Mouse (Mus musculus): ENCODE results near the gene Napb.
"Not testable (repeated sequence)": the region's sequence is repeated elsewhere in the genome, so short reads cannot be mapped to it uniquely, and the experiment has no call there.

Gene Napb

GRCm38 (mm10) chr2:148732327-148733000 is at the start of gene Napb:
Napb (minus strand) TSS chr2:148732467.
- DNase-seq (ENCODE audit: low spot score in 2 of 2): peak; percentile 81 to 87

DNA sequence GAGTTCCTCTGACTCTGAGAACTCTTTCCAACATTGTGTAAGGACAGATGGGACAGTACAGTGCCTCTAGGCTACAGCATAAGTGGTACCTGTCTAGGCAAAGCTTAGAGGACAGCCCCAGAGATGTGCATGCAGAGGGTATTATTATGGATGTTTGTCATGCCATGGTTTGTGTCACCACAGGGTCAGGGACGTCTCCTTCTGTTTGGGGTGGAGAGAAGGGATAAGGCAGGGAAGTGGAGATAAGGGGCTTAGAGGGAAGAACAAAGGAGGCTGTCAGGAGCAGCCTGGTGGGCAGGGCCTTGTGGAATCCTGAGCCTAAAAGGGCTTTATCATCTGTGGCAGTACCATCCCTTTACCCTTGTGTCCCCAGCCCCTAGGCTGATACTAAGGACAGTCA is 49.4 kb upstream of the Napb start, which contains the start of gene 8030411F24Rik:
Gene 8030411F24Rik, plus strand, starts transcription at position 301 of the 400 bp plus-strand sequence.
- no peak for DNase-seq (ENCODE audit: low spot score in 2 of 2)

- DNase-seq (ENCODE audit: low spot score in 2 of 2): not testable (repeated sequence)
Observed at GRCm38 (mm10) chr2:148771397-148771796, 39.1 kb upstream of the Napb start, which contains the start of gene Cst11. Cst11 (minus strand) TSS chr2:148771497.

DNA sequence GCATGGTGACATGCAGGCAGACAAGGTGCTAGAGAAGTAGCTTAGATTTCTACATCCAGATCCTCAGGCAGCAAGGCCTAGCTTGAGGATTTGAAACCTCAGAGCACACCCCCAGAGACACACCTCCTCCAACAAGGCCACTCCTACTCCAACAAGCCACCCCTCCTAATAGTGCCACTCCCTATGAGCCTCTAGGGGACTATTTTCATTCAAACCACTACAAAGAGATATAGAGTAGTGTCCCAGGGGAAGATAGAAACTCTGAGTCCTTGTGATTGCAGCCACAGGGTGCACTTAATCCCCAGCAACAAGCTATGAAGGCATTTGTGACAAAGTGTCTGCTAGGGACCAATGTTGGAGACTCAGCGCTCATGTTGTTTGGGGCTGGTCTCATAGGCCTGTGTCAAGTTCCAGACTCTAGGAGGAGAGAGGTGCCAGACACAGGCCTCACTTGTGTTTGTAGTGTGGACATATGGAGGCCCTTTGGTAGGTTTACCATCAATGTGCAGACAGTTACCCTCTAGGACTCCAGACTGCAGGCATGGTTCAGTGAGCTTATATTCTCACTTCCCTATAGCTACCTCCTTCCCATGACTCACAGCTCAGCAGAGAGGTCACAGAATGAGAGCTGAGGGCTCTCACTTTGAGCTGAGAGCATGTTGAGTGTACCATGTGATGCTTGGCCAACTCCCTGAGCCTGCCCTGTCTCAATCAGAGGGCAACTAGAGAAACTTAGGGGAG is 31.6 kb upstream of the Napb start:
- DNase-seq (ENCODE audit: low spot score in 2 of 2): no peak

DNA sequence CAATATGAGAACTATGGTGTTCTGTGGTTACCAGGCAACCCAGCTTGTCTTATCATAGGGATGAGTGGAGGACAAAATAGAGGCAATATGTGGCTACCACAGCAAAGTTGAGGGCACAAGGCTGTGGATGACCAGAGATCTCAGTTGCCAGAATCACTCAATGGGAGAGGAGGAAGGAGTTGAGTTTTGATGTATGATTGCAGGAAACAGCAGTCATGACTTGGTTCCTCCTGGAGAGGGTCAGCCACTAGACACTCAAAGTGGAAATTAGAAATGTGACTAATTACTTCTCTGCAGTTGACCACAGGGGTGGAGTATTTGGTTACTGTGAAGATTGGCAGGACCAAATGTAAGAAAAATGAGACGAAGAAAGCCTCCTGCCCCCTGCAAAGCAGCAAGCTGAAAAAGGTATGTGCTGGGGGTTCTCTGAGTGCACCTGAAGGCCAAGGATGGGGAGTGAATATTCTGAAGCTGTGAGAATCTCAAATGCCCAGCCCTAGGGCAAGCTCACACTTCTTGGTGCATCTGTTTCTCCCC is 22.1 kb upstream of the Napb start:
- DNase-seq (ENCODE audit: low spot score in 2 of 2): no peak

DNA sequence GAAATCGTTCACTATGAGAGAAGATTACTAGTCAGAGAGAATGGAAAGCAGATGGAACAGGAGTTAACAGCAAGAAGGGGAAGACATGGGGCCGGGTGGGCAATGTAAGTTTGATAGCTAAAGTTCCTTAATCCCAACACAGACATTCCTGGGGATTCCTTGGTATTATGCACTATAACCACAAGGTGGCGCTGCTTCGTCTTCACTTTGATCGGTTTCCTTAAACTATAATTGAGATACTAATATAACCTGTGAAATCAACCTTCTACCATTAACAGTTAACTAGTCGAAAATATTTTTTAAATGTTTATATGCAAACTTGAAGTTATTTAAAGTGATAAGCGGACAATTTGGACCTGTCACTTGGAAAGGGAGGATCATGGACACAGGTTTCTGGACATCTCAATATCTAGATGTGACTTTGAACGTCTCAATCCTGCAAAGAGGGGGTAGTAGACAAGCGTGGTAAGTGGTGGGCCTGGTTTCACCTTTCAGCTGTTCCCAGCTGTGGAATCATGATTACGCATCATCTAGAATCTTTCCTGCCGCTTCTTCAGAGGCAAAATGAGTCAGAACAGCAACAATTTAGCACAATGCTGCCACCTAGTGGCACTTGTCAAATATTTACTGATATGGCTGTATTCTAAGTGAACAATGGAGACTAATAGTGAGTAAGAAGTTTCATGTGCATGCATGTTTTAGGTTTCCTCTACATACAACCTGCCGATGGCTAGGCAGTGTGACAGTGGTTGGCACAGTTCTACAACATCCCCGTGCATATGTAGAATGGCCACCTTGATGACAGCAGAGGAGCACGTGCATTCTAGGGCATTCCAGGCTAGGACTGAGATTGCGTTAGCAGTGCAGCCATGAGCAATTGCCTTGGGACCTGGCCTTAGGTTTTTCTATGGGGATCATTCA is 19.9 kb upstream of the Napb start:
- DNase-seq (ENCODE audit: low spot score in 2 of 2): peak; percentile 42 to 63

DNA sequence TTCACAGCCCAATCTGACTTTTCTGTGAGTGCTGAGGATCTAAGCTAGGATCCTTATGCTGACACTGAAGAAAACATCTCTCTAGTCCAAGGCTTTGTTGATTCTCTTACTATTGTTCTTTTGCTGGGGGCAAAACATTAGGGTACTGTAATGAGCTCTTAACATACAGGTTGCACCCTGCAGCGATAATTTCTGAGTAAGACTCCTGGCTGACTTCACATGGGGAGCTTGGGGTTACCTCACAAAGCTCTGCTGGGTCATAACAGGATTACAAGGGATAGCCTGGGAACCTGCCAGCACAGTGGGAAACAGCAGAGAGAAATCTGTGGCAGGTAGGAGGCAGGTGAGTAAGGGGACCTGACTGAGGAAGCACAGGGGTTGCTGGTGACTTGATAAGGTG is 17.8 kb upstream of the Napb start, which contains the start of gene Cstl1:
Gene Cstl1, plus strand, starts transcription at position 301 of the 400 bp plus-strand sequence.
- DNase-seq (ENCODE audit: low spot score in 2 of 2): no peak

- no peak for DNase-seq (ENCODE audit: low spot score in 2 of 2)
Observed at GRCm38 (mm10) chr2:148743846-148744407, 11.7 kb upstream of the Napb start.

GRCm38 (mm10) chr2:148743001-148743400 is 10.7 kb upstream of the Napb start:
- peak in 1 of 2 experiments; percentile 40 for DNase-seq (ENCODE audit: low spot score in 2 of 2)

- peak in 1 of 2 experiments; percentile 27 for DNase-seq (ENCODE audit: low spot score in 2 of 2)
Observed at GRCm38 (mm10) chr2:148731614-148732326, 497 bp downstream of the Napb start.

GRCm38 (mm10) chr2:148719271-148719995 is 12.8 kb downstream of the Napb start:
- DNase-seq (ENCODE audit: low spot score in 2 of 2): no peak

- no peak for DNase-seq (ENCODE audit: low spot score in 2 of 2)
Observed at GRCm38 (mm10) chr2:148717072-148717471, 15.2 kb downstream of the Napb start.

GRCm38 (mm10) chr2:148712326-148712725 is 19.9 kb downstream of the Napb start:
- DNase-seq (ENCODE audit: low spot score in 2 of 2): no peak

DNA sequence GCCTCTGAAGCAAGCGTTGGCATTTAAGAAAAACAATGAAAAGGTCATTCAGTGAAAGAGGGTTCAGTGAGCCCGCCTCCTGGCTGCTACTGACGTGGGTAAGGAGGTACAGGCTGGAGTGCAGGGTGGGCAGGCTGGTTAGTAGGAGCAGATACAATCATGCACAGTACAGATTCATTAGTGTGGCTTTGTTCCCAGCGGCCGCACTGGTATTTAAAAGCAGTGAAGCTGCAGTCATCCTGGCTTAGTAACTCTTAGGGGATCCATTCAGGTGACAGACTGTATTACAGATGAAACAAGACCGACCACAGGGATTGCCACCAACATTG is 25.1 kb downstream of the Napb start:
- no peak for DNase-seq (ENCODE audit: low spot score in 2 of 2)

DNA sequence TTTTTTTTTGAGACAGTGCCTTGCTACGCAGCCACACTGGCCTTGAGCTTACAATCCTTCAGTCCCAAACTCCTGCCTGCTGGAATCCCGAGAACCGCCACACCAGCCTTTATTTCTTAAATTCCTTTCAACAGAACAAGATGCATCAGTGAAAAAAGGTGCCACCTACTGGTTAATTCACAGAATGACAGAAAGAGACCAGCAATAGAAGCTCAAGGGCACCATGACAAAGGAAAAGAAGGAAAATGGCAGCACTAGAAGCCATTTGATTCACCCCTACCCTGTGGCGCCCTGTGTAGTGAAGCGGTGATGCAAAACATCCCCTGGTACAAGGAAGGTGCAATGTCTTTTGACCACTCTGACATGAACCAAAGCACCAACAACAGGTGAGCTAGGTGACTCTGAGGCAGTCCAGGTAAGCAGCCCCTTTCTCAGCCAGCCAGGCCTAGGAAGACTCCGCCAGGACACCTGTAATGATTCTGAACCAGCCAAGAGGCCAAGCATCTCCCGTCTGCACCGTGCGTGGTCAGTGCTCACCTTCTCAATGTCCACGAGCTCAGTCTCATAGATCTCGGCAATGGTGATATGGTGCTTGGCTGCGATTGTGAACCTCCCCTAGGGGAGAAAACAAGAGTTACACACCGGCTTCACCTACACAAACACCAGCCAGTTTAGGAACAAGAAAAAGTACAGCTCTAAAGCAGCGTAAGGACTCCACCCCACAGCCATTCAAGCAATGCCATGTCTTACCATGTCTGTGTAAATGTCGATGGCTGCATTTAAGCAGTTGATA is 25.7 kb downstream of the Napb start:
- DNase-seq (ENCODE audit: low spot score in 2 of 2): no peak

DNA sequence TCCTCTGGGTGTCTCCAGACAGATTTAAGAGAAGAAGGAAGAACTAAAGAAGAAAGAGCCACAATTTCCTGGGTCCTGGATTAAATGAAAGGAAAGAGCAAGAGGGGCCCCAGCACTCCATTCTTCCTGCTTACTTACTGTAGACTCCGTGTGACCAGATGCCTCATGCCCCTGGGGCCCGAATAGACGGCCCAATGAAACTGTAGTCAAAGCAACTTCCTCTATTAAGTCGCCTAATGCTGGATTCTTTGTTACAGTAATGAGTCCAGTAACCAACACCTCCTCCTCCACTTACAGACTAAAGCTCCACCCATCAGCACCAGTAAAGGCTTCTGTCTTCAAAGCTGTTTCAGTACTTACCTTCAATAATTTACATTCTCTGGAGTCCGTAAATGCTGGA is 33.7 kb downstream of the Napb start:
- no peak for DNase-seq (ENCODE audit: low spot score in 2 of 2)

DNA sequence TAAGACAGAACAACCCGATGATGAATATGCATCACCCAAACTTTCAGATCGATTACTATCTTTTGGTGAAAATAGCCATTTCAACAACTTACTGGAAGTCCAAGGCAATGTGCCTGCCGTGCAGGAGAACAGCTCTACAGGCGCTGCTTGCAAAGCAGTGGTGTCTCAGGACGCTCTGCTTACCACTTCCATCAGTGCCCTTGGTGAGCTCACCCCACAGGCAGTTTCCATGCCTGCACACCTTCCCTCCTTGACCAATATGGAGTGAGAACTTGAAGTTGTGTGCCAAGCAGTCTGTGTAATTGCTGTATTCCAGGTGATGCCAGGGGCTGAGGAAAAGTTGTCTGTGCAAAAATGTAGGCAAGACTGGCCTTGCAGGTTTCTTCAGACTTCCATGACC is 41.5 kb downstream of the Napb start:
- DNase-seq (ENCODE audit: low spot score in 2 of 2): no peak

- DNase-seq (ENCODE audit: low spot score in 2 of 2): no peak
Observed at GRCm38 (mm10) chr2:148690291-148690690, 42.0 kb downstream of the Napb start.

DNA sequence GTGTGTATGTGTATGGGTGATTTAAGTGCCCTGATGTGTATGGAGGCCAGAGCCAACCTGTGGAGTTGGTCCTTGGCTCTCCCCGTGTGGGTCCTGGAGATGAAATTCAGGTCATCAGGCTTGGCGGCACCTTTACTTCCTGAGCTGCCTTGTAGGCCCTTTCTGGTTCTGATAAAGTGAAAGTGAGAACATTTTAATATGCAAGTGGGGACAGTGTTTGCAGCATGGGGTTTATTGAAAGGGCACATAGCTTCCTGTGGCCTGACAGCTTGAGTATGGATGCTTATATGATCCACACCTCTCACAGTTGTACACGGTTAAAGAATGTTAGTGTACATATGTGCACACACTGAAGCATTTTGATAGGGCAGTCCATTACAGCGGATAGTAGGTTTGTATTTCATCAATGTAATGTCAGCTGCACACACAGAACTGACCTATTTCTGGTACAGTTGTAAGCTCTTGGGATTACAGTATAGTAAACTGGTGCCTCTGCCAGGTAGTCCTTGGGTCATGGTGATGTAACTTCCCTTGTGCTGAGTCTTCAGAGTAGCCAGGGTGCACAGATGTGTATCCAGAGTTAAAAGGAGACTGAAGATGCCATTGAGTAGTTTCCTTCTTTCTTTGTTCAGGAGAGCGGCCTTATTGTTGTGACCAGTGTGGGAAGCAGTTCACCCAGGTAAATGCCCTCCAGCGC is 42.7 kb downstream of the Napb start:
- no peak for DNase-seq (ENCODE audit: low spot score in 2 of 2)

Measured in cerebellum, postnatal 4 days (tissue).